ENCODE assay signal across 26 mouse cellular contexts in the genomic region with DNA sequence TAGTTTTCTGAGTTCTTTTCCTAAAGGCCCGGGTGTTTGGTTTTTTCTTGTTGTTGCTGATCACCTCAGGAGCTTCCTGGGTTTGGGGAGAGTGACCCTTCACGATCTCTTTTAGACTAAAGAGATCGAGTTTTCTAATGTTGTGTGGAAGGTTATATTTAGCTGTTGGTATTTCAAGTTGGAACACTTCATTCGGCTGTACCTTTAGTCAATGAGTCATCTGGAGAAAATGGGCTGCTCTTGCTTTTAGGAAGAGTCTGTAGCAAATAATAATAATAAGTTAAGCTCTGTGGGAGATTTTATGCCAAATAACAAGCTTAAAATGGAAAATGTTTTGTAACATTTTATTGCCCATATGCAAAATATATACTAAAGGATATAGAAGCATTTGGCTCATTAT.
DNase-seq lines count a peak whose midpoint lies in the region; ATAC-seq and TF ChIP-seq lines count a peak whose summit lies in the region.
"Had no signal": no experiment of that assay in that cellular context is flagged by ENCODE, and none has a peak within 500 bp of the region (broad histone marks: within the 10 kb centered on the region; RNA-seq: fewer than 3 reads in every experiment).

No protein-coding gene starts in this region.

- H3K36me3 ChIP-seq in heart, adult 2 months (ENCODE audit: control insufficient read depth, insufficient read depth, low read length) = no peaks in the 10 kb centered on the region; the same call in 1 of the 2 replicates
- H3K36me3 ChIP-seq in heart, embryonic 16.5 days (ENCODE audit: control insufficient read depth, insufficient read depth) = no peaks in the 10 kb centered on the region
- H3K36me3 ChIP-seq in kidney, embryonic 14.5 days (ENCODE audit: control insufficient read depth, insufficient read depth, low read length) = no peaks in the 10 kb centered on the region
- H3K36me3 ChIP-seq: heart, embryonic 10.5 days; limb, embryonic 15.5 days; liver, embryonic 15.5 days; midbrain, embryonic 13.5 days had no signal

- intact Hi-C loops in heart, adult 2 months (cut with DNase I) = no loop called here
- intact Hi-C loops in heart, postnatal 14 days (cut with DNase I) = no loop called here

- ATAC-seq in heart, embryonic 16.5 days (replicated peaks; ENCODE audit: extremely low read depth, insufficient read depth, low FRiP score) = no peak
- ATAC-seq in kidney, embryonic 14.5 days (ENCODE audit: low FRiP score, low TSS enrichment) = no peak
- ATAC-seq: activated CD4-positive, CD25-positive, alpha-beta regulatory T cell, adult 4 months; forebrain, embryonic 14.5 days; inflammation-experienced regulatory T-cells, adult 6 months; midbrain, embryonic 13.5 days had no signal

- DNase-seq in heart, adult 2 months = no peak
- DNase-seq in heart, postnatal 14 days = no peak
- DNase-seq in heart, postnatal 4 days = no peak
- peak; percentile 70 for DNase-seq in 3T3-L1 (ENCODE audit: low read depth, low spot score)
- DNase-seq in brain, adult 2 months (ENCODE audit: low read depth, low spot score) = peak; percentile 78
- no peak for DNase-seq in Muller cell, postnatal 12 days (ENCODE audit: inconsistent ontology term)
- DNase-seq: adrenal gland, postnatal 10 days; B cell, adult 2 months; cerebellum, adult 9-10 months; gastrocnemius, postnatal 25 days; kidney, adult 18-20 months; layer of hippocampus, adult 9-11 months; thymus, postnatal 25 days had no signal

- no peaks in the 10 kb centered on the region for H3K27me3 ChIP-seq in heart, adult 2 months (ENCODE audit: control insufficient read depth, insufficient read depth, low read length)
- H3K27me3 ChIP-seq in heart, embryonic 16.5 days (ENCODE audit: control insufficient read depth, insufficient read depth, low read length) = no peaks in the 10 kb centered on the region
- H3K27me3 ChIP-seq in kidney, embryonic 14.5 days (ENCODE audit: control insufficient read depth, insufficient read depth, low read length) = no peaks in the 10 kb centered on the region
- H3K27me3 ChIP-seq: CH12.LX; limb, embryonic 15.5 days; liver, embryonic 15.5 days; midbrain, embryonic 13.5 days had no signal

- H3K27ac ChIP-seq in heart, adult 2 months = peak overlapping the region; percentile 51
- peak overlapping the region; percentile 71 for H3K27ac ChIP-seq in heart, embryonic 16.5 days (ENCODE audit: low read length)
- no peak overlapping the region for H3K27ac ChIP-seq in kidney, embryonic 14.5 days (ENCODE audit: low read depth, low read length)
- H3K27ac ChIP-seq: heart, embryonic 10.5 days; hindbrain, embryonic 14.5 days; kidney, postnatal 0 days; limb, embryonic 15.5 days; liver, embryonic 15.5 days; midbrain, embryonic 13.5 days had no signal

- H3K4me3 ChIP-seq in heart, adult 2 months = no peak overlapping the region
- H3K4me3 ChIP-seq in heart, embryonic 16.5 days (ENCODE audit: low read length) = no peak overlapping the region
- H3K4me3 ChIP-seq in kidney, embryonic 14.5 days (ENCODE audit: low read length) = no peak overlapping the region
- H3K4me3 ChIP-seq: heart, embryonic 10.5 days; limb, embryonic 15.5 days; liver, embryonic 15.5 days; midbrain, embryonic 13.5 days had no signal

- no peaks in the 10 kb centered on the region for H3K79me2 ChIP-seq in heart, adult 2 months (replicated peaks; ENCODE audit: control insufficient read depth, insufficient read depth, low read length)

- TF ChIP-seq POLR2A in heart, adult 2 months (IDR thresholded peaks at IDR 0.05; ENCODE audit: insufficient read depth, low read depth, low read length) = no peak

- H3K4me1 ChIP-seq in heart, adult 2 months (ENCODE audit: control insufficient read depth, insufficient read depth, low read length) = no peaks in the 10 kb centered on the region; the same call in 1 of the 2 replicates
- H3K4me1 ChIP-seq in heart, embryonic 16.5 days (ENCODE audit: control insufficient read depth, insufficient read depth, low read length) = peaks cover 8% of the 10 kb centered on the region; the same call in 1 of the 2 replicates
- no peaks in the 10 kb centered on the region for H3K4me1 ChIP-seq in kidney, embryonic 14.5 days (ENCODE audit: control insufficient read depth, insufficient read depth, low read length)
- H3K4me1 ChIP-seq: midbrain, embryonic 13.5 days had no signal

- no peak for TF ChIP-seq CTCF in heart, adult 2 months (IDR thresholded peaks at IDR 0.05)

- WGBS in heart, adult 2 months = 37% methylated on average over 4 of the region's 4 CpGs
- 38% methylated on average over 4 of the region's 4 CpGs for WGBS in heart, embryonic 16.5 days
- 59% methylated on average over 4 of the region's 4 CpGs for WGBS in kidney, embryonic 14.5 days

- H3K9me3 ChIP-seq in heart, embryonic 16.5 days (replicated peaks; ENCODE audit: control insufficient read depth, low read length) = no peaks in the 10 kb centered on the region
- no peaks in the 10 kb centered on the region for H3K9me3 ChIP-seq in kidney, embryonic 14.5 days (ENCODE audit: control insufficient read depth, low read length)
- H3K9me3 ChIP-seq: G1E; heart, embryonic 10.5 days; limb, embryonic 15.5 days; liver, embryonic 15.5 days; midbrain, embryonic 13.5 days had no signal

- no peak for TF ChIP-seq EP300 in heart, adult 2 months (IDR thresholded peaks at IDR 0.05; ENCODE audit: insufficient read depth, low read depth, low read length)

- H3K9ac ChIP-seq in heart, adult 2 months (ENCODE audit: low read depth, low read length) = no peak overlapping the region
- H3K9ac ChIP-seq in heart, embryonic 16.5 days (ENCODE audit: low read length) = no peak overlapping the region
- H3K9ac ChIP-seq in kidney, embryonic 14.5 days (ENCODE audit: low read depth, low read length) = no peak overlapping the region
- H3K9ac ChIP-seq: hindbrain, embryonic 14.5 days; limb, embryonic 15.5 days; liver, embryonic 15.5 days; midbrain, embryonic 13.5 days had no signal

- peak overlapping the region; percentile 43 for H3K4me2 ChIP-seq in heart, embryonic 16.5 days (ENCODE audit: low read depth, low read length)
- H3K4me2 ChIP-seq in kidney, embryonic 14.5 days (replicated peaks; ENCODE audit: low read depth, low read length) = no peak overlapping the region
- H3K4me2 ChIP-seq: hindbrain, embryonic 14.5 days; limb, embryonic 15.5 days; liver, embryonic 15.5 days; midbrain, embryonic 13.5 days had no signal

Comparison
In these comparisons a context has a peak if more than half of its experiments do, and no peak if none do; other contexts are left out.
1. DNase-seq: peak in 3T3-L1 (single experiment) and brain, adult 2 months (single experiment); none in heart, adult 2 months (0 of 2), heart, postnatal 14 days (0 of 2), heart, postnatal 4 days (single experiment) and Muller cell, postnatal 12 days (single experiment).